Mouse (Mus musculus) spleen, postnatal 10 days (tissue): ENCODE data around the gene Ppp1ca.

Experiments used
- DNase-seq, 2 experiments: peaks; one replicate each; pipeline ENCODE4 v3.0.0; 2021 to 2022; ENCODE audit warnings: low spot score in 2 of 2

Ppp1ca gene

GRCm38 (mm10) chr19:4213524-4213974, 21.7 kb downstream of the Ppp1ca start:
- peak in 1 of 2 experiments; percentile 29 for DNase-seq

DNA sequence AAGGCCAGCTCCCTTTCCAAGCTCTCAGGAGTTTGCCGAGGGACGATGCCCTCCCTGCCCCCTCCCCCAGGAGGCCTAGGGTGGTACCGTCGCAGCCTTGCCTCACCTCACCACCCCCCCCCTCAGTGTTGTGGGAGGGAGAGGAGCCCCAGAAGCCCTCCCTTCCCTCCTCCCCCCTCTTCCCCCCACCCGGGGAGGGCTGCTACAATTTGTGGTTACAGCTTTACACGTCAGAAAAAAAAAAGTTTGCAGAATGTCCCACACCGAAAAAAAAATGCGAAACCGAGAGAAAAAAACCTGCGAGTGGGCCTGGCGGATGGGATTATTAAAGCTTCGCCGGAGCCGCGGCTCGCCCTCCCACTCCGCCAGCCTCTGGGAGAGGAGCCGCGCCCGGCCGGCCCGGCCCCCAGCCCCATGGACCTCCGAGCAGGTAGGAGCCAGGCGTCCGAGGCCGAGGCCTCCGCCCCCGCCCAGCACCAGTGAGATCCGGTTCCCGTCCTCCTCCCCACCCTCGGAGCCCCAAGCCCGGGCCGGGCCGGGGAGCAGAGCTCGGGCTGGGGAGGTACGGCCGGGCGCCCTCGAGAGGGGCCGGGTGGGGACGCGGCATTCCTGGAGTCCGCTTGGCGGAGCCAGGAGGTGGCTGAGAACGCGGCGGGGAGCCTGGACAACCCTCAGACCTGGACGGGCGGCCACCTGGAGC, 22.4 kb downstream of the Ppp1ca start, which contains the start of the genes Clcf1 and AC109138.7:
TSS of gene Clcf1 (plus strand) at position 168 of the 700 bp plus-strand sequence.
TSS of gene AC109138.7 (plus strand) at position 287 of the 700 bp plus-strand sequence.
- peak; percentile 61 to 80 for DNase-seq

DNA sequence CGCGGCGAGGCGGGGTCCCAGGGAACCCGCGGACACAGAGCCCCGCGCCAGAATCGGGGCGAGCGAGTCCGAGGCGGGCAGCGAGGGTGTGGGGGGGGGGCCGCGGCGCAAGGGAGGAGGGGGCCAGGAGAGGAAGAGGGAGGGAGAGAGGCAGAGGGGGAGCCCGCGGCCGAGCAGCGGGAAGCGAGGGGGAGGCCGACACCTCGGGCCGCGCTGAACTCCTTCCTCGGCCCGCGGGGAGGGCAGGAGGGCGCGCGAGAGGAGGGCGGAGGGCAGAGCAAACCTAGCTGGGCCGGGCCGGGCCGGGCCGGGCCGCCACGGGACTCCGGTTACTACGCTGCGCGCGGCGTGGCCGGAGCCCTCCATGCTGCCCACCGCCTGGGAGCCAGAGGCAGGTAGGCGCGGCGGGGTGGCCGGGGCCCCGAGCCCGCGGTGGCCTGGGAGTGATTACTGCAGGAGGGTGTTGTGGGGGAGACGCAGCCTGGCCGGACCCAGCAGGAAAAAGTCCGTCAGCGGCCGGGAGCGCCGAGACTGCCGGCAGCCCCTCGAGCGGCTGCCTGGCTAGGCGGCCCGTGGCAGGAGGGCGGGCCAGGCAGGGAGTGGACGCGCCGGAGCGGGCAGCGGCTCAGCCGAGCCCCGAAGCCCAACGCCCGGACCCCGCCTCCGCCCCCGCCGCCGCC, 23.0 kb downstream of the Ppp1ca start:
- DNase-seq: peak in 1 of 2 experiments; percentile 49

DNA sequence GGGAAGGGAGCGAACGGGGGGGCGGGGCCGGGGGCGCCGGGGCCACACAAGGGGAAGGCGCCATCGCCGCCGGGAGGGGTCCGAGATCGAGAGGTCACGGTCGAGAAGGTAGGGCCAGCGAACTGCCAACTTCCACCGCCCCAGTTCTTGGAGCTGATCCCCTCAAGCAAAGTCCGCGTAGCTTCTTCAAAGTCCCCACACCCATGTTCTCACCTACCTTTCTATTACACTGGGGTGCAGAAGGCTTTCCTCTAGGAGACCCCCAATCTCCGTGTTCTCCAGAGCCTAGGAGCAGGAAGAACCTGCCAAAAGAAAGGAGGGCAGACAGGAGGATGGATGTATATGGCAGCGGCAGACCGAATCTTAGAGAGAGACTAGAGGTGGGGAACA, 23.6 kb downstream of the Ppp1ca start:
- DNase-seq: peak in 1 of 2 experiments; percentile 29

GRCm38 (mm10) chr19:4216041-4216685, 24.3 kb downstream of the Ppp1ca start:
- DNase-seq: peak in 1 of 2 experiments; percentile 24

- peak in 1 of 2 experiments; percentile 13 for DNase-seq
Measured at GRCm38 (mm10) chr19:4217140-4217539, 25.3 kb downstream of the Ppp1ca start.

- DNase-seq: no peak
Measured at GRCm38 (mm10) chr19:4217855-4218254, 26.0 kb downstream of the Ppp1ca start.

GRCm38 (mm10) chr19:4218293-4218692, 26.4 kb downstream of the Ppp1ca start:
- peak in 1 of 2 experiments; percentile 18 for DNase-seq

GRCm38 (mm10) chr19:4218784-4219183, 26.9 kb downstream of the Ppp1ca start:
- peak in 1 of 2 experiments; percentile 37 for DNase-seq

DNA sequence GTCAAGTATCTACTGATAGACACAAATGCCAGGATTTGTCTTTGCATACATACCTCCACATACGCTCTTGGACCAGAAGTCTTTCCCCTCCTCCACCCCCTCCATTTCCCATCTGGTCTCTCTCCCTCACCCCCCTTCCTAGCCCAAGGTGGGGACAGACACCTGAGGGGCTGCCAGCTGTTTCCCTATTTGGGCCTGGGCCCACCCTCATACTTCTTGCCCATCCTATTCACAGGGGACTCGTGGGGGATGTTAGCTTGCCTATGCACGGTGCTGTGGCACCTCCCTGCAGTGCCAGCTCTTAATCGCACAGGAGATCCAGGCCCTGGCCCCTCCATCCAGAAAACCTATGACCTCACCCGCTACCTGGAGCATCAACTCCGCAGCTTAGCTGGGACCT, 28.1 kb downstream of the Ppp1ca start:
- DNase-seq: peak in 1 of 2 experiments; percentile 14

DNA sequence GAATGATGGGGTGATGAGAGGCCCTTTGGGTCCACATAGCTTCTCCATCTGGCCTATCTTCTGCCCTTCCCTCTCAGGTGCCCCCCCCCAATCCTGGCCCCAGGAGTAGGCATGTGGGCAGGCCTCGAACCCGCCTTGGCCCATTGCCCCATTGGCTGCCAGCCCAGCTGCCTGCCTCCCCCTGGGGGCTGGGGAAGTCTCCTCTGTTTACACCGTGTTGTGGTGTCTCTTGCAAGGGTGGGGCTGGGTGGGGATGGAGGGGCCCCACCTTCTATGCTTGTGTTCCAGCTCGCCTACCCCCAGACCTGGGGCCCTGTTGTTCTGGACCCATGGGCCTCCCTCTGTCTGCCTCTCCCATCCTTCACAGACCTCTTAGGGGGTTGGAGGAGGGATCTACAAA, 28.6 kb downstream of the Ppp1ca start:
- peak in 1 of 2 experiments; percentile 59 for DNase-seq

DNA sequence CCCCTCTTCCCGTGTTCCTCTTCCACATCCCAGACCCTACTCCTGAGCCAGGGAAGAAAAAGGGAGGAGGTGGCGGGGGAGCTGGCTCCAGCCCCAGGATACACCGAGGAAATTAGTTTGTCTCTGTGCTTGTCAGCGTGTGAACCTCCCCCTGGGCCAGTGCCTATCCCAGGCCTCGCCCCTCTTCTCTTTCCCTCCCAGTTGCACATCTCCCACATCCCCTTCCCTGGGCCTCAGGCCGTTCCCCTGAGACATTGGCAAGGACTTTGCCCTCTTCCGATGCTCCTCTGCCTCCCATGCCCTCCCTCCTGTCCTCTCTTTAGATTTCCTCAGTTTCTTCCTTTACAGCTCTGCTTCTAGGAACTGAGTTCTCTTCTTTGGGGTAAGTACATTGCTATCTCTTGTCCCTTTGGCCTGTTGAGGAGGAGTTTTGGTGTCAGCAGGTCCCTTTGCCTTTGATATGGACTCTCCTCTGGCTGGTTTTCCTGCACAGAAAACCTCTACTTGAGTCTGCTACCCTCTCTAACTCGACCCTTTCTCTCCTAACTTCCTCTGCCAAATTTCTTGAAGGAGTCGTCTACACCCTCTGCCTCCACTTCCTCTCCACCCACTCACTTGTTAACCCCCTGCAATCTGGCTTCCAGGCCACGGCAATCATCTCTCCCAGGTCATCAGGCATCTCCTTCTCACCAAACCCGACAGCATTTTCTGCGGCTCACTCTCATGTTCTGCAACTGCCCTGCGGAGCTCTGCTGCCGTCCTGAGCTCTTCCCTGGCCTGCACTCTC, 29.3 kb downstream of the Ppp1ca start:
- DNase-seq: peak in 1 of 2 experiments; percentile 21

- DNase-seq: peak in 1 of 2 experiments; percentile 49
Measured at GRCm38 (mm10) chr19:4222165-4222564, 30.3 kb downstream of the Ppp1ca start.

GRCm38 (mm10) chr19:4226779-4227178, 34.9 kb downstream of the Ppp1ca start:
- DNase-seq: no peak

GRCm38 (mm10) chr19:4227446-4227845, 35.6 kb downstream of the Ppp1ca start:
- no peak for DNase-seq

GRCm38 (mm10) chr19:4227894-4228678, 36.2 kb downstream of the Ppp1ca start:
- DNase-seq: peak; percentile 57 to 77

- DNase-seq: no peak
Measured at GRCm38 (mm10) chr19:4228891-4229290, 37.0 kb downstream of the Ppp1ca start.

DNA sequence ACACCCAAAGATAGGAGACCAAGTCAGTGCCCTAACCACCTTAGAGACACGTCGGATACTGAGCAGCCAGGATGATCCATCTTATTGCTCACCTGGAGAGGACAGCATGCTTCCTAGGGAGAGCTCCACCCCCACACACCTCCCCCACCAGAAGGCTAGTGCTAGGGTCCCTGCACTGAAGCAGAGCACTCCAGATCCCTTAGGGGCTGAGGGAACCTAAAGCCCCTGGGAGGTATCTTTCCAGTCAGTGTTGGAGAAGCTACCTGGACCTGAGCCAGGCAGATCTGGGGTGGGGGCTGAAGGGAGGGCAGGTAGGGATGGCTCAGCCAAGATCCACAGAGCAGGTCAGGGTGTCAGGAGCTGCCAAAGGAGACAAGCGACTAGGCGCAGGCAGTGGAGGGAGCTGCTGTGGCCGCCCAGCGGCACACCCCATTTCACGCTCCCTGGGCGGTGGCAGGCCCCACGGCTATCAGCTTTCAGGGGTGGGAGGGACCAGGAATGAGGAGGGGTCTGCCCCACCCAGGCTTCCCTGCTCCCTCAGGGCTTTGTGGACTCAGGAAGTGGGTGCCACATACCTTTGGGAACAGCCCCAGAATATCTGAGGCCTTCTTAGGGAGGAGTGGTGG, 37.7 kb downstream of the Ppp1ca start:
- DNase-seq: no peak

GRCm38 (mm10) chr19:4230415-4230814, 38.5 kb downstream of the Ppp1ca start:
- peak in 1 of 2 experiments; percentile 41 for DNase-seq
